Mouse (Mus musculus): Measurements from ENCODE around the gene Szt2.

Gene Szt2

GRCm38 (mm10) chr4:118409142-118409900, at the start of gene Szt2, which contains the start of gene Med8:
Gene Szt2 (minus strand): TSS chr4:118409273.
Gene Med8 (plus strand): TSS chr4:118409337.
- DNase-seq (ENCODE audit: low spot score): peak; percentile 62

DNA sequence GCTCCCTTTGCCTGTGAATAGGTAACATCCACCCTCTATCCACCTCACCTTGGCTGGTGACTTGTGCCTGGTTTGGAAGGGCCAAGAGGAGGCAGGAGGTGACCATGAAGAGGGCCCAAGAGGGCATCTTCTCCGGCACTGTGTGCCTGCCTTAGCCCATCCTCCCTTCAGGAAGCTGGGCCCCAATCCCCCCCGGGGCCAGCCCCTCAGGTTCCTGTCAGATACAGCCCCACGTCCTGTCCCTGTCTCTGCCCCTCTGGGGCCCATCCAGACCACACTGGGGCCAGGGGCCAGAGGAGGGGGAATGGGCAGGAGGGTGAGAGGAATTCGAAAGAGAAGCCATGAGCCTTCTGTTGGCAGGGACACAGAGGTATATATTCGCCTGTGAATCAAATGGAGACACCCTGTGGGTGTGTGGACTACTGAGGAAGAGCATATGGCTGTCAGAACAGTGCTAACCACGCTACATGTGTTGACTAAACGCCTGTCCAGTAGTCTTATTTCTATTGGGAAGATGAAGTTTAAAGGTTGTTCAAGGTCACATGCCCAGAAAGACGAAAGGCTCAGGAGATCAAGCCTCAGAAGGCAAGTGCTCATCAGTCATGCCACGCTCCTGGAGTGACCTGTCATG, 48.4 kb upstream of the Szt2 start, which contains the start of gene Mpl:
TSS of gene Mpl (minus strand) at position 169 of the 631 bp plus-strand sequence.
- no peak for DNase-seq (ENCODE audit: low spot score)

- DNase-seq (ENCODE audit: low spot score): no peak
Measured at GRCm38 (mm10) chr4:118446415-118447153, 37.5 kb upstream of the Szt2 start.

DNA sequence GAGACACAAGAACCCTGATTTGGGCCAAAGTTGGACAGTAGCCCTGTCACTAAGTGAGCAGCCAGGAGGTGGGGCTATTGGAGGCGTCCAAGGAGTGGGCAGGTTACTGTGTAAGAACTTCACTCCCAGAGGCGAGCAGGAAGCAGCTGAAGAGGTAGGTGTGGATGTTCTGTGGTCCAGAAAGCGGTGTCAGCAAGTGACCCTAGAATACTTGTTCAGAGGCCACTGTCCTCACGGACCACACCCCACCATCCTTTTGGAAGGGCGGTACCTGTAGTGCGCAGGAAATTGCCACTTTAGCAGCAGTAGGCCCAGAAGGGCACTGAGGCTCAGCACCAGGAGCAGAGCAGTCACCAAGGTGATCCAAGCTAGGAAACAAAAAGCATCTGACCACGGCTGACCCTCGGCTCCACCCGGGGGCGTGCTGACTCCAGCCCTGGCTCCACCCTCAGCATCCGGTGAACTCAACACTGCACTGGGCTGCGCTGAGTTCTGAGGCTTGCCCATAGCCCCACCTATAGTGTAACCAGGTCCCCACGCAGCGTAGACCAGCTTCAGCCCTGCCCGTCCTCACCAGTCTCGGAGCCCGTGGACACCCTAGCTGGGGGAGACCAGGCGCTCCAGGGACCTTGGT, 36.8 kb upstream of the Szt2 start:
- DNase-seq (ENCODE audit: low spot score): no peak

GRCm38 (mm10) chr4:118445088-118445487, 36.0 kb upstream of the Szt2 start:
- DNase-seq (ENCODE audit: low spot score): no peak

- no peak for DNase-seq (ENCODE audit: low spot score)
Measured at GRCm38 (mm10) chr4:118437829-118438253, 28.8 kb upstream of the Szt2 start.

DNA sequence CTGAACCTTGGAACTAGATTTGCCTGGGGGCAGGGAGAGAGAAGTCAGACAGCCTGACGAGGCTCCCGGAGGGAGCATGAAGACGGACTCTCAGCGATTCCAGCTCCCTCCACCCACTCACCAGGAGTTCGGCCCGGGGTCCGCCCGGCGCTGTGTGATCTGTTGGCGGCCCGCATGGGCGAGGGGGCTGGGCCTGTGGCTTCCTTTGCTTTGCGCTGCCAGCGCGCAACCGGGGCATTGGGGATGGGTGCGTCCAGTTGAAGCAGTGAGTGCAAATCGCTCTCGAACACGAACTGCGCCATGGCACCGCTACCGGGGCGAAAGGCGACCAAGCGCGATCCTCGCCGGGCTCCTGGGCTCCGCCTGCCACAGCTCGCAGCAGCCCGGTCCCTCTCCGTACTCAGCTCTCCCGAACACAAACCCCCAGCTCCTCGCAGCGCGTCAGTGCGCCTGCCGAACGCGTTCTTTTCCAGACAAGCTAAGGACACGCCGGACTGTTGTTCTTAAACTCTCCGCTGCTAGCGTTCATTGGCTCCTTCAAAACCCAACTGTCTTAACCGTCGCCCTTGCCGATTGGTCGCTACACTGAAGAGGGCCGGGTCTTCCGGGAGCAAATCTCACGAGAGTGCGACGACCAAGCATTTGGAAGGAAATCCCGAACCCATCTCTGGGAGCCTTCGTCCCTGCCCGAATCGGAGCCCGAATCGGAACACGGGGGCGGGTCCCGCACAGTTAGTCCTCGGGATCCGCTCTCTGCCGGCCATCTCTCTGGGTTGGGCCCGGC, 27.9 kb upstream of the Szt2 start, which contains the start of gene Cdc20:
TSS of gene Cdc20 (minus strand) at position 533 of the 784 bp plus-strand sequence.
- DNase-seq (ENCODE audit: low spot score): peak; percentile 65

DNA sequence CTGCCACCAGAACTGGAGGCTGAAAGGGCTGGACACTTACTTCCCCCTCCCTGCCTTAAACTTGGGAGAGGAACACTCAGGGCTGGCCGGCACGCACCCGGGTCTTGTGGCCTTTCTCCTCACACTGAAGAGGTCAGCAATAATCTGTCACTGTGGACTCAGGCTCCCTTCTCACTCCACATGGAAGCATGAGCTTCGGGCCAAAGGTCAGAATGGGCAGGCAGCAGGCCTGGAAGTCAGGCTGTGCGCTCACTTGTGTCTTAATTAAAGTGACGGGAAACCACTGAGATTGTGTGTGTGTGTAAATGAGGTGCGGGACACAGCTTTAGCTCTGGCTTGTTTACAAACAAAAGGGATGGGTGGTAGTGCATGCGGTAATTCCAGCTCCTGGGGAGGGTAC, 23.3 kb upstream of the Szt2 start:
- no peak for DNase-seq (ENCODE audit: low spot score)

DNA sequence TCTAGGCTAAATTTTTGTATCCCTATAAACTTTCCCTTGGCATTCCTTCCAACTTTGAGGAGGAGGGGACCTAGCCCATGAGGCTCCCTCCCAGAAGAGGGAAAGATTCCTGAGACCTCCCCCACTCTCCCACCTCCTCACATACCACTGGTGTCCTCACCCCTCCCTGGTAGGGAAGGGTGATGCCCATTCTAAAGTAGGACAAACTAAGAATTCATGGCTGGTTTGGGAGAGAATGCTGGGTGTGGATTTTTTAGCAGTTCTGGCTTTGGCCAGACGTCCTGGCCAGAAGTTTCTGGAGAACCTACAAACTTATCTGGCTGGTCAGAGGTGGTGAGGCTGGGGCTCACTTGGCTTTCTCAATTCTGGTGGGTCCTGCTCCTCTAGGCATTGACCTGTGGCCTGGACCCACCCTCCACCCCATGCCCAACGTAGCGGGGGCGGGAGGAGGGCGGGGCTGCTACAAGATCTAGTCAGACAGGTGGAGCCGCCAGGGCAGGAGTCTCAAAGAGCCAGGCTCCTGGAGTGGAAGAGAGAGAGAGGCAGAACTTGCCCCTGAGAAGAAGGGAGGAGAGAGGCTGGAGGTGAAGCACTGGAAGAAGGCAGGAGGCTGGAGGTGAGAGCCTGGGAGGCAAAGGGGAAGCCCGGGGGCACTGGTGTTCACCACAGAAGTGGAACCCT, 20.3 kb upstream of the Szt2 start:
- DNase-seq (ENCODE audit: low spot score): no peak

- no peak for DNase-seq (ENCODE audit: low spot score)
Measured at GRCm38 (mm10) chr4:118428531-118429214, 19.6 kb upstream of the Szt2 start.

DNA sequence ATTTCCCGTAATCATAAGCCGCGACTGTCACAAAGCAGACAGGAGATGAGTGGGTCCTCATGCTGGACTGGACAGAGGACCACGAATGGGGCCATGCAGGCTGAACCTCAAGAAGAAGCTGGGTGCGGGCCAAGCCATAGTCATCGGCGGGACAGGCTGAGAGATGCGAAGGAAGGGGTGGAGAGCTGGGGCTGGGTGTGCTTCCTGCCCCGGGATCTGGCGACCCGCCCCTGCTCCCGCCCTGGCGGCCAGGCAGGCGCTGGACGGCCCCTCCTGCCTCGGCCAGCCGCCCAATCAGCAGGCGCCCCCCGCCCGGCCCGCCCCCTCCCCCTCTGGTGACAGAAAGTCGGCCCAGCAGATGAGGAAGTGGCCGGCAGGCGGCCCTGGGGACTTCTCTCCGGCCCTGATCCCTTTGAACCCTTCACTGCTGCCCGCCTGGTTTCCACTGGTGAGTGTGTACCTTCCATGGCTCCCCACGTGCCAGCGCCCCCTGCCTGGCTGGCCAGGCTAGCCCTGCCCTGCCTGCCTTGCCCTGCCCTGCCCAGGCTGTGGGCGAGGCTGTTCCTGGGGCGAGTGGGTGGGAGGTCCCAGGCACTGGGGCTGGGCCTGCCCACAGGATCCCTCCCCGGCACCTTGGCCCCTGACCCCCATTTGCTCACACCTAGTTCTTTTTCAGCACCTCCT, 18.8 kb upstream of the Szt2 start, which contains the start of gene Elovl1:
TSS of gene Elovl1 (plus strand) at position 326 of the 684 bp plus-strand sequence.
- DNase-seq (ENCODE audit: low spot score): peak; percentile 72

DNA sequence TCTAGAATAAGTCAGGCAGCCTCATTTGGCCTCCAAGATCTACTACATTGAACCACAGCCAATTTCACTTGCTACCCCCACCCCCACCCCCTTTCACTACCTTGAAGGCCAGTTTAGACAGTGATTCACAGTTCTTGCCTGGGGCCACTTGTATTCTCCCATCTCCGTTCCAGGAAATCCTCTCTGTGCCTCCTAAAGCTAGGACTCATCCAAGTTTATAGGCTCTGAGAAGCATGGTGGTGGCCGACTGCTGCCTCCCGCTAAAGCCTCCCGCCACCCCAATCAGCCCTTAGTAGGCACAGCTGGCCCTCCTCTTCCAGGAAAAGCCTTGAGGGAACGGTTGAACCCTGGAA, 18.3 kb upstream of the Szt2 start:
- no peak for DNase-seq (ENCODE audit: low spot score)

DNA sequence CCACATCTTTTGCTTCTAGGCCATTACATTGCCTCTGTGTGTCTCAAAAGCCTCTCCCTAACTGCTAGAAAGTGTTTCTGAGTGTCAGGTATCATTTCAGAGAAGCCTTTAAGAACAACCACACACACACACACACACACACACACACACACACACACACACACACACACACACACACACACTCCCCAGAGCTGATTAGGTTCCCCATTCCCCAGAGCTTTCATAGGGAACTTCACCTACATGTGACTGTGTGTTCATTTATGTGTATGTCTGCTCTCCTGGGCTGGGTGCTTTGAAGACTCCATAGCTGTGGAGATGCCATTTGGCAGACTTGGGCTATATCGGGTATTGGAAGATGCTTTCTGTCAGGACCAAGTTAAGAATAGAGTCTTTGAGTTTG, 16.3 kb upstream of the Szt2 start:
- no peak for DNase-seq (ENCODE audit: low spot score)

GRCm38 (mm10) chr4:118424541-118425160, 15.6 kb upstream of the Szt2 start:
- DNase-seq (ENCODE audit: low spot score): no peak

- no peak for DNase-seq (ENCODE audit: low spot score)
Measured at GRCm38 (mm10) chr4:118421384-118421783, 12.3 kb upstream of the Szt2 start.

DNA sequence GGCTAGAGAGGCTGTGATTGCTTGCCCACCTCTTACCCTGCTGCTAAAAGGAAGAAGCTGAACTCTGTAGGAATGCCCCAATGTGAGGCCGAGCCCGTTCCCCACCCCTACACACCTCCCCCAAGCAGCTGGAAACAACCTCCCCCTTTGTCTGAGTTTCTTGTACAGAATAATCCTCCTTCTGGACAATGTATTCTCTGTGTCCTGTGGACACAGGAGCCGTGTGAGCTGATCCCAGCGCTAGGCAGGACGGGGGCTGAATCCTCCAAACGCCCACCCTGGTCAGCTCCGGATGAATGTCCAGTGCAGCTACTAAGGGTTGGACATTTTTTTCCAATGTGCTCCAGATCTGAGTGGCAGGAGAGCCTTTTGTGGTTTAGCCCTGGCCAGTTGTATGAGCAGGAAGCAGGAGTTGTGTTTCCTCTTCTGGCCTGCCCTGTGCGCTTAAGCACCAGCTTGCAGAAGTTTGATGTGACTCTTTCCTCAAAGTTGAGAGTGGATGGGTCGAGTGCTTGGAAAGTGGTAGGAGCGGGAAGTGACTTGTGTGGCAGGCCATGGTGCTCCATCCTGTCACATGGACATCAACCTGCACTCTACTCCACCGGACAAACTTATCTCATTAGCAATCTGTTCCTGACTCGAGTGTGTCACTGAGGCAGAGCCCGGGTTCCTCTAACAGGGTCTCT, 8.2 kb upstream of the Szt2 start:
- DNase-seq (ENCODE audit: low spot score): no peak

DNA sequence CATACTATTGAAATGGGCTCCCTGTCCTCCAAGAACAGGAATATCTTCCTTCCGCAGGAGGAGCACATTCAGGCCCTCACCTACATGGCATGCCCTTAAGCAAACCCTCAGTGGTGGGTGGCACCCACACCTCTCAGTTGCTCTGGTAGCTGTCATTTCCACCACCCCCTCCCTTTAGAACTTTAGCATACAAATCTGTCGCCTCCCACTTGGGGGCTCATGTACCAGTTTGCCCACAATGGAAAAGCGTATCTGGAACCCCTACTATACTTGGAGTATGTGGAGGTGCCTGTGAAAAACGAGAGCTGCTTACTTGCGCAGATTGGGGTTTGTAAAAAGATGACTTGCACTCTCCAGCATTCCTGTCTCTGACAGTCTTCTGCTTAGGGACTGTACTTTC, 7.3 kb upstream of the Szt2 start:
- no peak for DNase-seq (ENCODE audit: low spot score)

DNA sequence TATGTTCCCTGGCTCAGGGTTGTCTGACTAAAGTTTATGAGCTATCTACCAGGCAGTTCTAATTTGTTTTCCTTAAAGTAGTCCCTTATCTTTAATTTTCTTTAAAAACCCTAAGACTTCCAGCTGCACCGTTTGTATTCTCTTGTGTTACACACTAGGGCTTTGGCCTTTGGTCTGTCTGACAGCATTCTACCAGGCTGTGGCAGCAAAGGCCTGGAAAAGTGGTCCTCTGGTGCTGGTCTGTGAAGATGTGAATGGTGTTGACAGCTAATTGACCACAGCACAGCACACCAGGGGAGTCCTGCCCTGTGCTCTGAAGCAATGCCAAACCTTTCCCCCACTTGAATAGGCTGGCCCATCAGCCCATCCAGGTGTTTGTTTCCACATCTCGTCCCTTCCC, 6.7 kb upstream of the Szt2 start:
- no peak for DNase-seq (ENCODE audit: low spot score)

DNA sequence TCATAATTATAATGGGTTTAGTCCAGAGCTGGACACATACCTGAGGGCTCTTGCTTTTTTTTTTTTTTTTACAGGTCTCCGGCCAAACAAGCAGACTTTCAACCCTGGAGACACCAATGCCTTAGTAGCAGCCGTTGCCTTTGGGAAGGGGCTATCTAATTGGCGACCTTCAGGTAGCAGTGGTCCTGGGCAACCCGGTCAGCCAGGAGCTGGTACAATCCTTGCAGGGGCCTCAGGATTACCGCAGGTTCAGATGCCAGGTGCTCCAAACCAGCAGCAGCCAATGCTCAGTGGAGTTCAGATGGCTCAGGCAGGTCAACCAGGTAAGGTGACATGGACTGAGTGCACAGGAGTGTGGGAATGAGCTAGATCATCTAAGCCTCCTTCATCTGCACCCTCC, 4.5 kb upstream of the Szt2 start:
- no peak for DNase-seq (ENCODE audit: low spot score)
